Mouse (Mus musculus): ENCODE results near the gene Mtmr12.
"Not testable (repeated sequence)": the region's sequence is repeated elsewhere in the genome, so short reads cannot be mapped to it uniquely, and the experiment has no call there.

Mtmr12 gene

GRCm38 (mm10) chr15:12211577-12211976 lies 6.7 kb downstream of the Mtmr12 start:
- no peak for DNase-seq (ENCODE audit: extremely low read depth, low read depth)

GRCm38 (mm10) chr15:12212266-12212665 lies 7.4 kb downstream of the Mtmr12 start:
- no peak for DNase-seq (ENCODE audit: extremely low read depth, low read depth)

- DNase-seq (ENCODE audit: extremely low read depth, low read depth): no peak
These were observed 9.9 kb downstream of the Mtmr12 start for GRCm38 (mm10) chr15:12214531-12215414.

GRCm38 (mm10) chr15:12215415-12215718 lies 10.5 kb downstream of the Mtmr12 start:
- no peak for DNase-seq (ENCODE audit: extremely low read depth, low read depth)

GRCm38 (mm10) chr15:12216119-12216518 lies 11.3 kb downstream of the Mtmr12 start:
- DNase-seq (ENCODE audit: extremely low read depth, low read depth): no peak

GRCm38 (mm10) chr15:12216798-12217197 lies 12.0 kb downstream of the Mtmr12 start:
- DNase-seq (ENCODE audit: extremely low read depth, low read depth): no peak

- not testable (repeated sequence) for DNase-seq (ENCODE audit: extremely low read depth, low read depth)
These were observed 12.5 kb downstream of the Mtmr12 start for GRCm38 (mm10) chr15:12217332-12217731.

GRCm38 (mm10) chr15:12217849-12218248 lies 13.0 kb downstream of the Mtmr12 start:
- DNase-seq (ENCODE audit: extremely low read depth, low read depth): no peak

GRCm38 (mm10) chr15:12218583-12219382 lies 14.0 kb downstream of the Mtmr12 start:
- no peak for DNase-seq (ENCODE audit: extremely low read depth, low read depth)

GRCm38 (mm10) chr15:12221131-12221530 lies 16.3 kb downstream of the Mtmr12 start:
- no peak for DNase-seq (ENCODE audit: extremely low read depth, low read depth)

- no peak for DNase-seq (ENCODE audit: extremely low read depth, low read depth)
These were observed 17.9 kb downstream of the Mtmr12 start for GRCm38 (mm10) chr15:12222564-12223302.

GRCm38 (mm10) chr15:12223393-12223792 lies 18.6 kb downstream of the Mtmr12 start:
- no peak for DNase-seq (ENCODE audit: extremely low read depth, low read depth)

GRCm38 (mm10) chr15:12224239-12224638 lies 19.4 kb downstream of the Mtmr12 start:
- DNase-seq (ENCODE audit: extremely low read depth, low read depth): no peak

- DNase-seq (ENCODE audit: extremely low read depth, low read depth): no peak
These were observed 20.2 kb downstream of the Mtmr12 start for GRCm38 (mm10) chr15:12225062-12225461.

GRCm38 (mm10) chr15:12226908-12227307 lies 22.1 kb downstream of the Mtmr12 start:
- no peak for DNase-seq (ENCODE audit: extremely low read depth, low read depth)

- no peak for DNase-seq (ENCODE audit: extremely low read depth, low read depth)
These were observed 22.5 kb downstream of the Mtmr12 start for GRCm38 (mm10) chr15:12227355-12227754.

- no peak for DNase-seq (ENCODE audit: extremely low read depth, low read depth)
These were observed 24.9 kb downstream of the Mtmr12 start for GRCm38 (mm10) chr15:12229603-12230242.

GRCm38 (mm10) chr15:12230243-12230935 lies 25.6 kb downstream of the Mtmr12 start:
- DNase-seq (ENCODE audit: extremely low read depth, low read depth): peak; percentile 91

- DNase-seq (ENCODE audit: extremely low read depth, low read depth): no peak
These were observed 26.6 kb downstream of the Mtmr12 start for GRCm38 (mm10) chr15:12231462-12231861.

- no peak for DNase-seq (ENCODE audit: extremely low read depth, low read depth)
These were observed 27.6 kb downstream of the Mtmr12 start for GRCm38 (mm10) chr15:12232429-12232828.

GRCm38 (mm10) chr15:12233021-12233420 lies 28.2 kb downstream of the Mtmr12 start:
- no peak for DNase-seq (ENCODE audit: extremely low read depth, low read depth)

Data from MEL-GATA-1-ER (cell line).